11 mouse cellular contexts compared by ENCODE assay signal in the genomic region with DNA sequence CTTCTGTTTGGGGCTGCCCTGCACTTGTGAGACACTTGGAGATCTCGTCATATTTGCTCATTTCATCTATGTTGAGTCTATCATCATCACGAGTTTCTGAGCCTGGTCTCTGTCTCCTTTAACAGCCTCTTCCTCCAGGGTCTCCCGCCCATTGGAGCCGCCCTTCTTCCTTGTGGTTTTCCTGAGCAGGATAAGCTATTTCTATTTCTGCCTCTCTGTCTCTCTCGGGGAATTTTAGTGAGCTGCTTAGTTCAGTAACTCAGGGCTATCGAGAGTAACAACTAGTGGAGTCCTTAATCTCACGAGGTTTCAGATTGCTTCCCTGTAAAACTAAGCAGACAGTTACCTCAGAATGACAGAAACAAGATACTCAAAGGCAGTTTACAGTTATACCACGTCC. TPM values are rescaled to one million over a fixed set of nuclear protein-coding genes. Genes with fewer than 3 reads are reported as not detected.
DNase-seq lines count a peak whose midpoint lies in the region; ATAC-seq and TF ChIP-seq lines count a peak whose summit lies in the region.
"Had no signal": no experiment of that assay in that cellular context is flagged by ENCODE, and none has a peak within 500 bp of the region (broad histone marks: within the 10 kb centered on the region; RNA-seq: fewer than 3 reads in every experiment).

No protein-coding gene starts in this region.

- no peak for DNase-seq in intestine, embryonic 14.5 days (ENCODE audit: low spot score)
- DNase-seq in liver, postnatal 0 days: no peak
- DNase-seq in spleen, adult 18-20 months: no peak
- DNase-seq in layer of hippocampus, postnatal 25 days (ENCODE audit: extremely low spot score in 1 of 2, low spot score in 1 of 2): no peak
- DNase-seq: gastrocnemius, postnatal 36 days; layer of hippocampus, postnatal 36 days; right cerebral cortex, postnatal 4 days had no signal

- no peak overlapping the region for H3K27ac ChIP-seq in intestine, embryonic 14.5 days (ENCODE audit: low read depth)
- H3K27ac ChIP-seq in intestine, postnatal 0 days (ENCODE audit: low read depth, low read length): no peak overlapping the region
- H3K27ac ChIP-seq in bone marrow macrophage, adult 2 months (ENCODE audit: insufficient read depth, low read depth, low read length): 0 out of 2 replicates have a peak overlapping the region, but pooled peaks have one; percentile 1
- H3K27ac ChIP-seq in embryonic facial prominence, embryonic 12.5 days: peak overlapping the region; percentile 41; the same call in 1 of the 2 replicates
- H3K27ac ChIP-seq in liver, postnatal 0 days (ENCODE audit: low read depth): no peak overlapping the region

- H3K27me3 ChIP-seq in intestine, embryonic 14.5 days (replicated peaks; ENCODE audit: control insufficient read depth, insufficient read depth, low read length): no peaks in the 10 kb centered on the region
- peaks cover 4% of the 10 kb centered on the region; the same call in 1 of the 2 replicates for H3K27me3 ChIP-seq in intestine, postnatal 0 days (replicated peaks; ENCODE audit: control insufficient read depth, insufficient read depth, low read length)
- H3K27me3 ChIP-seq in embryonic facial prominence, embryonic 12.5 days: peaks cover 6% of the 10 kb centered on the region; the same call in 1 of the 2 replicates
- H3K27me3 ChIP-seq in liver, postnatal 0 days (ENCODE audit: insufficient read depth, low read length): 0 out of 2 replicates have a peak, but pooled peaks cover 2% of the 10 kb centered on the region

- TF ChIP-seq CTCF in intestine, postnatal 0 days (IDR thresholded peaks at IDR 0.05; ENCODE audit: low read depth): no peak
- no peak for TF ChIP-seq CTCF in bone marrow macrophage, adult 2 months (IDR thresholded peaks at IDR 0.05; ENCODE audit: low read depth, low read length)
- TF ChIP-seq CTCF in liver, postnatal 0 days (IDR thresholded peaks at IDR 0.05; ENCODE audit: low read depth): no peak

- H3K4me2 ChIP-seq in intestine, embryonic 14.5 days (ENCODE audit: low read length): peak overlapping the region; percentile 28
- H3K4me2 ChIP-seq in intestine, postnatal 0 days (replicated peaks; ENCODE audit: low read depth): no peak overlapping the region; the same call in 1 of the 2 replicates
- H3K4me2 ChIP-seq in embryonic facial prominence, embryonic 12.5 days (replicated peaks): peak overlapping the region; percentile 33; the same call in 1 of the 2 replicates
- peak overlapping the region; percentile 29; the same call in 1 of the 2 replicates for H3K4me2 ChIP-seq in liver, postnatal 0 days (ENCODE audit: low read depth, low read length)

- no peak for TF ChIP-seq POLR2A in bone marrow macrophage, adult 2 months (IDR thresholded peaks at IDR 0.05; ENCODE audit: borderline replicate concordance, low read depth, low read length)

- no peak for TF ChIP-seq EP300 in liver, postnatal 0 days (IDR thresholded peaks at IDR 0.05; ENCODE audit: low read depth)

- H3K4me3 ChIP-seq in intestine, embryonic 14.5 days (ENCODE audit: low read depth, low read length): no peak overlapping the region
- no peak overlapping the region for H3K4me3 ChIP-seq in intestine, postnatal 0 days (ENCODE audit: low read depth, low read length)
- no peak overlapping the region for H3K4me3 ChIP-seq in bone marrow macrophage, adult 2 months (ENCODE audit: insufficient read depth, low read length)
- H3K4me3 ChIP-seq in embryonic facial prominence, embryonic 12.5 days: no peak overlapping the region
- no peak overlapping the region for H3K4me3 ChIP-seq in liver, postnatal 0 days (ENCODE audit: low read depth, low read length)

- peaks cover 39% of the 10 kb centered on the region for H3K4me1 ChIP-seq in intestine, embryonic 14.5 days (replicated peaks; ENCODE audit: control insufficient read depth, insufficient read depth, low read length)
- H3K4me1 ChIP-seq in intestine, postnatal 0 days (replicated peaks; ENCODE audit: control insufficient read depth, insufficient read depth, low read length): peaks cover under 1% of the 10 kb centered on the region
- H3K4me1 ChIP-seq in bone marrow macrophage, adult 2 months (ENCODE audit: control insufficient read depth, insufficient read depth, low read length): peaks cover 13% of the 10 kb centered on the region
- H3K4me1 ChIP-seq in embryonic facial prominence, embryonic 12.5 days: peaks cover 52% of the 10 kb centered on the region
- no peaks in the 10 kb centered on the region; the same call in 1 of the 2 replicates for H3K4me1 ChIP-seq in liver, postnatal 0 days (ENCODE audit: insufficient read depth)

- ATAC-seq in intestine, embryonic 14.5 days (replicated peaks; ENCODE audit: low FRiP score, low TSS enrichment, low read depth): no peak
- no peak for ATAC-seq in intestine, postnatal 0 days
- no peak for ATAC-seq in embryonic facial prominence, embryonic 12.5 days (ENCODE audit: insufficient number of reproducible peaks, insufficient read depth, low FRiP score, low TSS enrichment)
- ATAC-seq in liver, postnatal 0 days: no peak

- no peaks in the 10 kb centered on the region for H3K36me3 ChIP-seq in intestine, embryonic 14.5 days (ENCODE audit: control insufficient read depth, insufficient read depth, low read length)
- no peaks in the 10 kb centered on the region for H3K36me3 ChIP-seq in intestine, postnatal 0 days (ENCODE audit: control insufficient read depth, insufficient read depth)
- H3K36me3 ChIP-seq in embryonic facial prominence, embryonic 12.5 days: no peaks in the 10 kb centered on the region
- no peaks in the 10 kb centered on the region for H3K36me3 ChIP-seq in liver, postnatal 0 days (replicated peaks; ENCODE audit: insufficient read depth, low read length)

- 14% methylated on average over 8 of the region's 8 CpGs for WGBS in intestine, embryonic 14.5 days
- 40% methylated on average over 8 of the region's 8 CpGs for WGBS in intestine, postnatal 0 days
- WGBS in embryonic facial prominence, embryonic 12.5 days: 14% methylated on average over 8 of the region's 8 CpGs
- 21% methylated on average over 8 of the region's 8 CpGs for WGBS in liver, postnatal 0 days (ENCODE audit: insufficient replicate concordance)

- no peaks in the 10 kb centered on the region for H3K9me3 ChIP-seq in intestine, embryonic 14.5 days (ENCODE audit: control insufficient read depth, low read length)
- H3K9me3 ChIP-seq in intestine, postnatal 0 days (ENCODE audit: control insufficient read depth): no peaks in the 10 kb centered on the region
- no peaks in the 10 kb centered on the region for H3K9me3 ChIP-seq in embryonic facial prominence, embryonic 12.5 days
- H3K9me3 ChIP-seq in liver, postnatal 0 days (ENCODE audit: low read length): no peaks in the 10 kb centered on the region

- H3K9ac ChIP-seq in intestine, embryonic 14.5 days (ENCODE audit: low read length): no peak overlapping the region
- no peak overlapping the region for H3K9ac ChIP-seq in intestine, postnatal 0 days (ENCODE audit: low read depth, low read length)
- no peak overlapping the region for H3K9ac ChIP-seq in embryonic facial prominence, embryonic 12.5 days
- no peak overlapping the region for H3K9ac ChIP-seq in liver, postnatal 0 days (replicated peaks)

RNA-seq across cellular contexts. Expression of a gene that starts 1.1 kb away (rescaled TPM):
- polyA plus RNA-seq in intestine, embryonic 14.5 days (2014; fragmentation: Nextera tagmentation; extraction: Ambion mirVana): 0.99 and 2.2 TPM in 2 replicates
- 0.56 and 0.92 TPM in 2 replicates for polyA plus RNA-seq in intestine, postnatal 0 days (2015; fragmentation: Nextera tagmentation; extraction: Ambion mirVana)
- not detected in 2 replicates for polyA plus RNA-seq in bone marrow macrophage, adult 2 months (2012; ENCODE audit: insufficient read depth, insufficient read length, missing spikeins)
- polyA plus RNA-seq in embryonic facial prominence, embryonic 12.5 days (2016; fragmentation: Nextera tagmentation; extraction: Ambion mirVana): 1.2 and 1.3 TPM in 2 replicates
- polyA plus RNA-seq in liver, postnatal 0 days (2015; fragmentation: Nextera tagmentation; extraction: Ambion mirVana): 0.22 and 0.40 TPM in 2 replicates
- total RNA-seq in layer of hippocampus, postnatal 25 days (2021): 1 to 10 TPM in 1 of 2 experiments, under 1 TPM in 1; 0.98 to 2.3 TPM
- total RNA-seq: monocyte, adult 5-6 weeks had no signal

Comparison
In these comparisons a context has a peak if more than half of its experiments do, and no peak if none do; other contexts are left out.
1. H3K27ac ChIP-seq: peak in bone marrow macrophage, adult 2 months (single experiment) and embryonic facial prominence, embryonic 12.5 days (single experiment); none in intestine, embryonic 14.5 days (single experiment), intestine, postnatal 0 days (single experiment) and liver, postnatal 0 days (single experiment).